Mouse (Mus musculus): Measurements from ENCODE around the gene Zan. TPM values are rescaled to one million over a fixed set of nuclear protein-coding genes. Genes with fewer than 3 reads are reported as not detected.

The Zan gene
- total and polyA plus RNA-seq, 3 experiments, result 0.04 to 0.10 TPM; not detected in 1

DNA sequence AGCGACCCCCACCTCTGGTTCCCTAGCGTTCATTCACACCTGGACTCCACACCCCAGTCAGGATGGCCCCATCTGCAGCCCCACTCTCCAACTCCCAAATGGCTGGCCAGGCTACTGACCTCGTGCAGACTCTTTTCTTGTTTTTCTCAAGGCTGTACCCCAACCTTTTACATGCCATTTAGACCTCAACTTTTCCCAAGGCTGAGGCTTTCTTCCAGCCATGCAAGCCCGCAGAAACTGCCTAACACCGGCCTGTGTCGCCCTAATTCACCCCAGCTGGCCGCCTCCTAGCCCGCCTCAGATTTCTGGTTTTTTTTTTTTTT, 125.8 kb downstream of the Zan start:
- Histone ChIP-seq H3K27ac (ENCODE audit: insufficient read depth, low read depth) (no peak overlapping the region), H3K9me3 (replicated peaks; ENCODE audit: low read length) (no peaks in the 10 kb centered on the region), H3K4me1 (ENCODE audit: control insufficient read depth in 1 of 2, insufficient read depth in 2 of 2) (peaks cover 6 to 25% of the 10 kb centered on the region in 2 experiments; a peak in 3 of 4 replicates), H3K79me2 (replicated peaks; ENCODE audit: control insufficient read depth, extremely low read depth, insufficient read depth, poor library complexity, severe bottlenecking) (no peaks in the 10 kb centered on the region), H3K4me3 (replicated peaks in 1 of 3; ENCODE audit: low read depth in 2 of 3, low read length in 2 of 3, poor library complexity in 1 of 3) (no peak overlapping the region), H3K27me3 (replicated peaks) (peaks cover 66% of the 10 kb centered on the region), H3K36me3 (replicated peaks in 1 of 2; ENCODE audit: control insufficient read depth in 1 of 2, insufficient read depth in 1 of 2, low read length in 1 of 2) (no peaks in the 10 kb centered on the region), H3K9ac (ENCODE audit: insufficient read depth, low read depth) (no peak overlapping the region), H3K4me2 (ENCODE audit: insufficient read depth, low read depth, poor library complexity, severe bottlenecking) (no peak overlapping the region)
- no peak for DNase-seq (ENCODE audit: extremely low read depth)
- in situ Hi-C loops (cut with MboI; ENCODE audit: low pct_ligation_motif_present, low pct_unique_long_range_greater_than_20kb, low sequenced_read_pairs), result no loop called here
- TF ChIP-seq HCFC1 (IDR thresholded peaks at IDR 0.05; ENCODE audit: low read depth, low read length) (no peak), IRF4 (IDR thresholded peaks at IDR 0.05; ENCODE audit: low read depth, low read length) (no peak), SMC3 (IDR thresholded peaks at IDR 0.05; ENCODE audit: low read depth, low read length) (no peak), POLR2A (IDR thresholded peaks at IDR 0.05; ENCODE audit: low read depth, low read length) (no peak), PAX5 (IDR thresholded peaks at IDR 0.05; ENCODE audit: low read length) (no peak), ZC3H11A (IDR thresholded peaks at IDR 0.05; ENCODE audit: low read depth, low read length) (no peak), NRF1 (IDR thresholded peaks at IDR 0.05; ENCODE audit: low read depth, low read length) (no peak), ETS1 (conservative IDR thresholded peaks at IDR 0.05; ENCODE audit: low read depth, low read length) (no peak), TBP (conservative IDR thresholded peaks at IDR 0.05; ENCODE audit: low read depth, low read length) (no peak), NELFE (IDR thresholded peaks at IDR 0.05; ENCODE audit: low read depth, low read length) (no peak)
- dilution Hi-C loops (cut with MboI; ENCODE audit: extremely low pct_ligation_motif_present, extremely low pct_unique_long_range_greater_than_20kb, low sequenced_read_pairs), result no loop called here

GRCm38 (mm10) chr5:137350205-137351057, 126.4 kb downstream of the Zan start:
- Histone ChIP-seq H3K36me3 (replicated peaks in 1 of 2; ENCODE audit: control insufficient read depth in 1 of 2, insufficient read depth in 1 of 2, low read length in 1 of 2) (no peaks in the 10 kb centered on the region), H3K4me3 (replicated peaks in 1 of 3; ENCODE audit: low read depth in 2 of 3, low read length in 2 of 3, poor library complexity in 1 of 3) (peak overlapping the region in 2 of 3 experiments; percentile 41 to 54), H3K9ac (ENCODE audit: insufficient read depth, low read depth) (peak overlapping the region; percentile 10; the same call in 1 of the 2 replicates), H3K27ac (ENCODE audit: insufficient read depth, low read depth) (no peak overlapping the region), H3K79me2 (replicated peaks; ENCODE audit: control insufficient read depth, extremely low read depth, insufficient read depth, poor library complexity, severe bottlenecking) (no peaks in the 10 kb centered on the region), H3K27me3 (replicated peaks) (peaks cover 63% of the 10 kb centered on the region), H3K9me3 (replicated peaks; ENCODE audit: low read length) (no peaks in the 10 kb centered on the region), H3K4me2 (ENCODE audit: insufficient read depth, low read depth, poor library complexity, severe bottlenecking) (peak overlapping the region; percentile 71), H3K4me1 (ENCODE audit: control insufficient read depth in 1 of 2, insufficient read depth in 2 of 2) (peaks cover 7 to 31% of the 10 kb centered on the region in 2 experiments; a peak in 3 of 4 replicates)
- no peak for TF ChIP-seq MAZ (IDR thresholded peaks at IDR 0.05; ENCODE audit: low read depth, low read length)
- TF ChIP-seq NRF1 (IDR thresholded peaks at IDR 0.05; ENCODE audit: low read depth, low read length), result peak; percentile 48; the same call in 1 of the 2 replicates
- dilution Hi-C loops (cut with MboI; ENCODE audit: extremely low pct_ligation_motif_present, extremely low pct_unique_long_range_greater_than_20kb, low sequenced_read_pairs) (no loop called here), in situ Hi-C loops (cut with MboI; ENCODE audit: low pct_ligation_motif_present, low pct_unique_long_range_greater_than_20kb, low sequenced_read_pairs) (no loop called here)
- no peak for DNase-seq (ENCODE audit: extremely low read depth)

Measured in CH12.LX (cell line).